In the genomic region with DNA sequence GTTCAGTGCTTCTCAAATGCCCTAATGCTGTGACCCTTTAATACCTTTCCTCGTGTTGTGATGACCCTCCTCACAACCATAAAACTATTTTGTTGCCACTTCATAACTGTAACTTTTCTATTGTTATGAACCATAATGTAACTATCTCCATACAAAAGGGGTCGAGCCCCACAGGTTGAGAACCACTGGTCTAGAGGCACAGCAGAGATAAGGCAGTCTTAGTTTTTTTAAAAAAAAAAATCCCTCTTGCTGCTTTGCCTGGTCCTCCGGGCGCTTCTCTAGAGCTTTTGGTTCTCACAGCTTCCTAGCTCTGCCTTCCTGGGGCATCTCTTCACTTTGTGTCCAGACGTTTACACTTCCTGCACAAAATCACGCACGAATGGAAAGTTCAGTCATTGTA, we compare ENCODE assay signal across 31 mouse cellular contexts.
"Had no signal": no experiment of that assay in that cellular context is flagged by ENCODE, and none has a peak within 500 bp of the region (broad histone marks: within the 10 kb centered on the region; RNA-seq: fewer than 3 reads in every experiment).

No protein-coding gene starts in this region.

- H3K4me1 ChIP-seq: heart, embryonic 15.5 days; hindbrain, embryonic 12.5 days; hindbrain, embryonic 13.5 days; hindbrain, embryonic 15.5 days; intestine, embryonic 15.5 days had no signal

- H3K27ac ChIP-seq: heart, embryonic 10.5 days; heart, embryonic 13.5 days; heart, embryonic 15.5 days; hindbrain, embryonic 10.5 days; hindbrain, embryonic 12.5 days; hindbrain, embryonic 13.5 days; hindbrain, embryonic 14.5 days; hindbrain, embryonic 15.5 days; hindbrain, postnatal 0 days; intestine, embryonic 15.5 days; kidney, embryonic 15.5 days; kidney, postnatal 0 days; layer of hippocampus, adult 2 months; left cerebral cortex, adult 2 months had no signal

- H3K36me3 ChIP-seq: heart, embryonic 10.5 days; heart, embryonic 12.5 days; heart, embryonic 13.5 days; heart, embryonic 15.5 days; hindbrain, embryonic 10.5 days; hindbrain, embryonic 12.5 days; hindbrain, embryonic 13.5 days; hindbrain, embryonic 15.5 days; intestine, embryonic 15.5 days; kidney, embryonic 15.5 days had no signal

- H3K4me3 ChIP-seq: heart, embryonic 10.5 days; heart, embryonic 12.5 days; heart, embryonic 13.5 days; heart, embryonic 15.5 days; hindbrain, embryonic 10.5 days; hindbrain, embryonic 12.5 days; hindbrain, embryonic 13.5 days; hindbrain, embryonic 15.5 days; intestine, embryonic 15.5 days; kidney, embryonic 15.5 days; layer of hippocampus, adult 2 months; left cerebral cortex, adult 2 months had no signal

- H3K9me3 ChIP-seq: heart, embryonic 10.5 days; heart, embryonic 12.5 days; heart, embryonic 13.5 days; heart, embryonic 15.5 days; hindbrain, embryonic 10.5 days; hindbrain, embryonic 12.5 days; hindbrain, embryonic 13.5 days; hindbrain, embryonic 15.5 days; intestine, embryonic 15.5 days; kidney, embryonic 15.5 days had no signal

- DNase-seq: heart, postnatal 14 days; heart, postnatal 36 days; heart, postnatal 4 days; kidney, adult 11 months; kidney, adult 18-20 months; kidney, adult 2 months; kidney, adult 8-10 months; kidney, adult 9 months; kidney, postnatal 10 days; kidney, postnatal 14 days; kidney, postnatal 25 days; kidney, postnatal 36 days; kidney, postnatal 4 days; layer of hippocampus, adult 9-11 months; layer of hippocampus, postnatal 36 days had no signal

- H3K4me2 ChIP-seq: heart, embryonic 11.5 days; heart, embryonic 12.5 days; heart, embryonic 13.5 days; heart, embryonic 15.5 days; hindbrain, embryonic 12.5 days; hindbrain, embryonic 13.5 days; hindbrain, embryonic 14.5 days; hindbrain, embryonic 15.5 days; intestine, embryonic 15.5 days; kidney, embryonic 15.5 days had no signal

- H3K27me3 ChIP-seq: heart, embryonic 12.5 days; heart, embryonic 13.5 days; heart, embryonic 15.5 days; hindbrain, embryonic 12.5 days; hindbrain, embryonic 13.5 days; hindbrain, embryonic 15.5 days; intestine, embryonic 15.5 days; kidney, embryonic 15.5 days had no signal

- H3K9ac ChIP-seq: heart, embryonic 12.5 days; heart, embryonic 13.5 days; heart, embryonic 15.5 days; hindbrain, embryonic 12.5 days; hindbrain, embryonic 13.5 days; hindbrain, embryonic 14.5 days; hindbrain, embryonic 15.5 days; intestine, embryonic 15.5 days; kidney, embryonic 15.5 days had no signal
